Comparison of ENCODE assay signal across 13 mouse cellular contexts in the genomic region with DNA sequence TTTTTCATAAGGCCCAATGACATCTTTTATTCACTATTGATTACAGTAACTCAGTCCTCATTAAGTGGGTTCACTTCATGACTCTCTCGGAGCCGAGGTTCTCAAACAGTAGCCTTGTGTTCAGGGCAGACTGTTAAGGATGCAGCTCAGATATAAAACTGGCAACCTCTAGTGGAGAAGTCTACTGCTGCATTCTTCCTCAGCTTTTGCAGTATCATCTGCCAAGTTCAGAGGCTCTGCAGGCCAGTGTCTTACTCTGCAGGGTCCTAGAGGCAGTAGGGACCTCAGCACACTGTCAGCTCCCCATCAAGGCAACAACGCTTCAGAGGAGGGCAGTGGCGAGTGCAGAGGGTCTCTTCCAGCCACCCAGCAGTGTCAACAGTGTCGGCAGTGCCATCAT. TPM values are rescaled to one million over a fixed set of nuclear protein-coding genes. Genes with fewer than 3 reads are reported as not detected.
DNase-seq lines count a peak whose midpoint lies in the region; ATAC-seq and TF ChIP-seq lines count a peak whose summit lies in the region.
"Had no signal": no experiment of that assay in that cellular context is flagged by ENCODE, and none has a peak within 500 bp of the region (broad histone marks: within the 10 kb centered on the region; RNA-seq: fewer than 3 reads in every experiment).

No protein-coding gene starts in this region.

- peaks cover 33% of the 10 kb centered on the region for H3K36me3 ChIP-seq in hindbrain, embryonic 16.5 days (ENCODE audit: control insufficient read depth, insufficient read depth, low read length)
- H3K36me3 ChIP-seq in hindbrain, embryonic 12.5 days, result peaks cover 87% of the 10 kb centered on the region
- peaks cover 83% of the 10 kb centered on the region for H3K36me3 ChIP-seq in lung, embryonic 14.5 days (ENCODE audit: insufficient read depth)

- peak; percentile 83 for ATAC-seq in hindbrain, embryonic 16.5 days
- no peak for ATAC-seq in hindbrain, embryonic 12.5 days (ENCODE audit: low FRiP score)
- no peak for ATAC-seq in lung, embryonic 14.5 days (ENCODE audit: insufficient read depth)
- ATAC-seq: midbrain, embryonic 15.5 days had no signal

- WGBS in hindbrain, embryonic 16.5 days, result 78% methylated on average over 5 of the region's 5 CpGs
- 88% methylated on average over 5 of the region's 5 CpGs for WGBS in hindbrain, embryonic 12.5 days
- 70% methylated on average over 5 of the region's 5 CpGs for WGBS in lung, embryonic 14.5 days

- TF ChIP-seq CTCF in lung, embryonic 14.5 days (IDR thresholded peaks at IDR 0.05; ENCODE audit: low read depth), result no peak

- no peaks in the 10 kb centered on the region for H3K27me3 ChIP-seq in hindbrain, embryonic 16.5 days (replicated peaks; ENCODE audit: control insufficient read depth, insufficient read depth, low read length)
- H3K27me3 ChIP-seq in hindbrain, embryonic 12.5 days, result no peaks in the 10 kb centered on the region
- H3K27me3 ChIP-seq in lung, embryonic 14.5 days (ENCODE audit: insufficient read depth, low read length), result no peaks in the 10 kb centered on the region
- H3K27me3 ChIP-seq: embryonic facial prominence, embryonic 12.5 days; liver, embryonic 13.5 days; midbrain, embryonic 15.5 days had no signal

- H3K9me3 ChIP-seq in hindbrain, embryonic 16.5 days (ENCODE audit: control insufficient read depth, low read length), result no peaks in the 10 kb centered on the region
- no peaks in the 10 kb centered on the region for H3K9me3 ChIP-seq in hindbrain, embryonic 12.5 days (replicated peaks)
- no peaks in the 10 kb centered on the region for H3K9me3 ChIP-seq in lung, embryonic 14.5 days (ENCODE audit: low read depth, low read length)
- H3K9me3 ChIP-seq: embryonic facial prominence, embryonic 12.5 days; liver, embryonic 13.5 days; midbrain, embryonic 15.5 days had no signal

- DNase-seq in cerebellum, adult 11-12 months, result peak; percentile 16
- DNase-seq in cerebellum, postnatal 14 days, result no peak
- peak; percentile 5 for DNase-seq in lung, embryonic 14.5 days
- DNase-seq in lung, postnatal 4 days, result no peak
- DNase-seq in brain, adult 2 months (ENCODE audit: low read depth, low spot score), result peak; percentile 64
- DNase-seq in kidney, postnatal 36 days, result no peak
- DNase-seq: adrenal gland, postnatal 14 days; kidney, adult 9 months; liver, embryonic 13.5 days had no signal

- H3K4me1 ChIP-seq in hindbrain, embryonic 16.5 days (ENCODE audit: control insufficient read depth, insufficient read depth, low read depth, low read length), result no peaks in the 10 kb centered on the region
- H3K4me1 ChIP-seq in hindbrain, embryonic 12.5 days, result no peaks in the 10 kb centered on the region
- no peaks in the 10 kb centered on the region for H3K4me1 ChIP-seq in lung, embryonic 14.5 days (ENCODE audit: insufficient read depth)
- H3K4me1 ChIP-seq: embryonic facial prominence, embryonic 12.5 days; liver, embryonic 13.5 days; midbrain, embryonic 15.5 days had no signal

- H3K4me3 ChIP-seq in hindbrain, embryonic 16.5 days (ENCODE audit: low read length), result no peak overlapping the region
- H3K4me3 ChIP-seq in hindbrain, embryonic 12.5 days, result no peak overlapping the region
- no peak overlapping the region for H3K4me3 ChIP-seq in lung, embryonic 14.5 days (ENCODE audit: low read depth, low read length)
- H3K4me3 ChIP-seq: embryonic facial prominence, embryonic 12.5 days; liver, embryonic 13.5 days; midbrain, embryonic 15.5 days had no signal

- H3K9ac ChIP-seq in hindbrain, embryonic 16.5 days (ENCODE audit: low read depth, low read length), result no peak overlapping the region
- no peak overlapping the region for H3K9ac ChIP-seq in hindbrain, embryonic 12.5 days
- no peak overlapping the region for H3K9ac ChIP-seq in lung, embryonic 14.5 days
- H3K9ac ChIP-seq: embryonic facial prominence, embryonic 12.5 days; liver, embryonic 13.5 days; midbrain, embryonic 15.5 days had no signal

- H3K4me2 ChIP-seq in hindbrain, embryonic 16.5 days (ENCODE audit: low read length), result no peak overlapping the region
- no peak overlapping the region for H3K4me2 ChIP-seq in hindbrain, embryonic 12.5 days (replicated peaks)
- no peak overlapping the region for H3K4me2 ChIP-seq in lung, embryonic 14.5 days
- H3K4me2 ChIP-seq: embryonic facial prominence, embryonic 12.5 days; liver, embryonic 13.5 days; midbrain, embryonic 15.5 days had no signal

- no peak overlapping the region for H3K27ac ChIP-seq in hindbrain, embryonic 16.5 days (ENCODE audit: low read depth, low read length)
- H3K27ac ChIP-seq in hindbrain, embryonic 12.5 days, result no peak overlapping the region
- H3K27ac ChIP-seq in lung, embryonic 14.5 days (ENCODE audit: low read depth), result no peak overlapping the region
- H3K27ac ChIP-seq: embryonic facial prominence, embryonic 12.5 days; liver, embryonic 13.5 days; midbrain, embryonic 15.5 days had no signal

RNA-seq across cellular contexts. Expression of gene Cabin1, which starts 43.9 kb away (rescaled TPM):
- 30.9 and 35.5 TPM in 2 replicates for polyA plus RNA-seq in hindbrain, embryonic 16.5 days (2015; fragmentation: Nextera tagmentation; extraction: Ambion mirVana)
- polyA plus RNA-seq in hindbrain, embryonic 12.5 days (2016; fragmentation: Nextera tagmentation; extraction: Ambion mirVana), result 44.1 and 48.7 TPM in 2 replicates
- polyA plus RNA-seq in lung, embryonic 14.5 days (2014; fragmentation: Nextera tagmentation; extraction: Ambion mirVana), result 41.1 and 50.0 TPM in 2 replicates

RNA-seq across cellular contexts. Expression of gene Ddt, which starts 53.0 kb away (rescaled TPM):
- 73.5 and 89.1 TPM in 2 replicates for polyA plus RNA-seq in hindbrain, embryonic 16.5 days (2015; fragmentation: Nextera tagmentation; extraction: Ambion mirVana)
- 86.4 and 90.4 TPM in 2 replicates for polyA plus RNA-seq in hindbrain, embryonic 12.5 days (2016; fragmentation: Nextera tagmentation; extraction: Ambion mirVana)
- polyA plus RNA-seq in lung, embryonic 14.5 days (2014; fragmentation: Nextera tagmentation; extraction: Ambion mirVana), result 61.6 and 71.6 TPM in 2 replicates

Comparison
In these comparisons a context has a peak if more than half of its experiments do, and no peak if none do; other contexts are left out.
1. DNase-seq: peak in cerebellum, adult 11-12 months (single experiment), lung, embryonic 14.5 days (single experiment) and brain, adult 2 months (single experiment); none in cerebellum, postnatal 14 days (0 of 2), lung, postnatal 4 days (0 of 2) and kidney, postnatal 36 days (0 of 2).